In genomic region chr5:120134000-120134399, GRCm38 (mm10) we compare ENCODE assay signal across 9 mouse cellular contexts. TPM values are rescaled to one million over a fixed set of nuclear protein-coding genes. Genes with fewer than 3 reads are reported as not detected.
A peak's percentile ranks its signal among the peaks of the same experiment; 100 is the strongest.
DNase-seq lines count a peak whose midpoint lies in the region; ATAC-seq and TF ChIP-seq lines count a peak whose summit lies in the region.
"Had no signal": no experiment of that assay in that cellular context is flagged by ENCODE, and none has a peak within 500 bp of the region (broad histone marks: within the 10 kb centered on the region; RNA-seq: fewer than 3 reads in every experiment).

No protein-coding gene starts in this region.

- intact Hi-C loops in heart, postnatal 14 days (cut with DNase I): no loop called here

- ATAC-seq in frontal cortex, adult (ENCODE audit: low TSS enrichment): peak; percentile 82

- peak; percentile 44 to 62 for DNase-seq in heart, postnatal 14 days
- DNase-seq in heart, adult 8-10 months (ENCODE audit: low spot score): no peak
- peak; percentile 47 to 62 for DNase-seq in CD8-positive naive resting alpha-beta T cell, adult 2 months (ENCODE audit: low read depth in 2 of 2, low spot score in 2 of 2)
- peak; percentile 18 to 35 for DNase-seq in adrenal gland, postnatal 4 days (ENCODE audit: low spot score in 2 of 2)
- peak; percentile 41 to 62 for DNase-seq in left cerebral cortex, adult 18-20 months (ENCODE audit: low spot score in 2 of 2)
- DNase-seq in mesoderm, embryonic 11.5 days (ENCODE audit: low read depth, low spot score): peak; percentile 62
- DNase-seq in thymus, adult 2 months: peak; percentile 77

- no peak overlapping the region for H3K27ac ChIP-seq in thymus, adult 2 months (ENCODE audit: control insufficient read depth, insufficient read depth, low read length)
- H3K27ac ChIP-seq: limb, embryonic 12.5 days had no signal

- no peaks in the 10 kb centered on the region for H3K27me3 ChIP-seq in thymus, adult 2 months (ENCODE audit: control insufficient read depth, insufficient read depth, low read length)
- H3K27me3 ChIP-seq: limb, embryonic 12.5 days had no signal

- WGBS in thymus, adult 2 months: 47% methylated on average over 6 of the region's 6 CpGs

- TF ChIP-seq POLR2A in thymus, adult 2 months (IDR thresholded peaks at IDR 0.05; ENCODE audit: control insufficient read depth, extremely low read depth, insufficient read depth, low read length, poor library complexity): no peak

- TF ChIP-seq CTCF in thymus, adult 2 months (IDR thresholded peaks at IDR 0.05; ENCODE audit: borderline replicate concordance, control insufficient read depth, extremely low read depth, insufficient read depth, low read length, poor library complexity): peak; percentile 87

- no peaks in the 10 kb centered on the region for H3K36me3 ChIP-seq in thymus, adult 2 months (ENCODE audit: control insufficient read depth, insufficient read depth, low read length)

- peaks cover 15% of the 10 kb centered on the region for H3K4me1 ChIP-seq in thymus, adult 2 months (replicated peaks; ENCODE audit: control insufficient read depth, insufficient read depth, low read length)
- H3K4me1 ChIP-seq: limb, embryonic 12.5 days had no signal

- no peak overlapping the region for H3K4me3 ChIP-seq in thymus, adult 2 months (ENCODE audit: control insufficient read depth, insufficient read depth, low read length)
- H3K4me3 ChIP-seq: limb, embryonic 12.5 days had no signal

RNA-seq across cellular contexts. Expression of gene Rbm19, which starts 17.7 kb away (rescaled TPM):
- 10 to 100 TPM; 17.0 to 18.3 TPM for total RNA-seq in heart, postnatal 14 days (2021)
- 10 to 100 TPM; 18.9 to 25.9 (median 21.1) TPM for total RNA-seq in heart, adult 8-10 months (2022)
- 10 to 100 TPM; 27.4 to 27.5 TPM for total RNA-seq in adrenal gland, postnatal 4 days (2021)
- 10 to 100 TPM; 19.5 to 20.4 TPM for total RNA-seq in left cerebral cortex, adult 18-20 months (2021)
- 19.6 and 29.2 TPM in 2 replicates for polyA plus RNA-seq in thymus, adult 2 months (2012; rRNA removed)
